Mouse (Mus musculus) kidney, embryonic 14.5 days (tissue): ENCODE measurements around the gene Zdhhc13. TPM values are rescaled to one million over a fixed set of nuclear protein-coding genes. Genes with fewer than 3 reads are reported as not detected.

ENCODE experiments used
- ATAC-seq: fragments of 200-750 bp; cut with Nextera tagmentation; 2 replicates; pipeline ENCODE4 v1.8.0; 2017; ENCODE audit warnings: moderate number of reproducible peaks, mild to moderate bottlenecking, moderate TSS enrichment, moderate library complexity; ENCODE audit not compliant: low FRiP score, low TSS enrichment
- H3K27ac ChIP-seq: fragments of 300-500 bp; sonication (generic); 2 replicates; pipeline ENCODE4 v1.5.1; 2014; ENCODE audit warnings: low read depth, mild to moderate bottlenecking, low read length, moderate library complexity, mixed read lengths
- H3K27me3 ChIP-seq: fragments of 300-500 bp; sonication (generic); 2 replicates; pipeline ENCODE4 v1.6.1; 2014; ENCODE audit warnings: mild to moderate bottlenecking, low read length; ENCODE audit not compliant: control insufficient read depth, insufficient read depth
- H3K36me3 ChIP-seq: fragments of 300-500 bp; sonication (generic); 2 replicates; pipeline ENCODE4 v1.6.1; 2014; ENCODE audit warnings: low read length, mixed read lengths; ENCODE audit not compliant: control insufficient read depth, insufficient read depth
- H3K4me1 ChIP-seq: fragments of 300-500 bp; sonication (generic); 2 replicates; pipeline ENCODE4 v1.6.1; 2014; ENCODE audit warnings: low read length, mixed read lengths; ENCODE audit not compliant: control insufficient read depth, insufficient read depth
- H3K4me2 ChIP-seq: fragments of 300-500 bp; sonication (generic); replicated peaks from 2 replicates; pipeline ENCODE4 v1.6.1; 2014; ENCODE audit warnings: low read depth, mild to moderate bottlenecking, low read length
- H3K4me3 ChIP-seq: fragments of 300-500 bp; sonication (generic); 2 replicates; pipeline ENCODE4 v1.5.1; 2014; ENCODE audit warnings: mild to moderate bottlenecking, low read length
- H3K9ac ChIP-seq: fragments of 300-500 bp; sonication (generic); 2 replicates; pipeline ENCODE4 v1.6.1; 2014; ENCODE audit warnings: low read depth, mild to moderate bottlenecking, low read length, moderate library complexity
- H3K9me3 ChIP-seq: fragments of 300-500 bp; sonication (generic); 2 replicates; pipeline ENCODE4 v1.6.1; 2016; ENCODE audit warnings: low read length; ENCODE audit not compliant: control insufficient read depth
- WGBS: fragments of 180-500 bp; shearing (Covaris S2); extraction: QIAGEN DNeasy Blood & Tissue Kit; methylation state at CpG from one replicate; pipeline ENCODE4 v1.1.7; 2014; 5-methylcytosine and 5-hydroxymethylcytosine counted together
- polyA plus RNA-seq: library from polyadenylated mRNA; unstranded; fragments of >200 nt; fragmentation: Nextera tagmentation; extraction: Ambion mirVana; gene quantifications from 2 replicates; pipeline ENCODE4 v1.2.1, GENCODE M21; 2014

Zdhhc13 gene
- polyA plus RNA-seq, 1 experiment from 2014 or later = 52.8 TPM

DNA sequence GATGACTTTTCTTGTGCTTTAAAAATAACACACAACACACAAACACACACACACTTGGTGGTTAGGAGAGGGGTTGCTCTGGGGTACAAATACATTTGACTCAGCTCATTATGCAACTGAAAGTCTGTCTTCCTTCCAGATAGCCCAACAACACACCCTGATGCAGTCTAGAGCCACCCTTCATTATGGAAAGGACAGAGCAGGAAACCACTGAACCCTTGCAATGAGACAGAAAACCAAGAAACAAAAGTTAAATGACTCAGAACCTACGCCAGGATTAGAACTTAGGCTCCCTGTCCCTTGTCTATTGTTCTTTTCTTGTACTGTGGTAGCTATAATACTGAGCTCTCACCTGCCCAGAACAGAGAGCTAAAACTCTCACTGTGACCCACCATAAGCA is 28.0 kb upstream of the Zdhhc13 start:
- Histone ChIP-seq H3K27ac (no peak overlapping the region), H3K4me3 (no peak overlapping the region), H3K9ac (no peak overlapping the region), H3K4me1 (no peaks in the 10 kb centered on the region), H3K4me2 (no peak overlapping the region), H3K36me3 (no peaks in the 10 kb centered on the region), H3K9me3 (no peaks in the 10 kb centered on the region), H3K27me3 (no peaks in the 10 kb centered on the region)
- 82% methylated on average over 1 of the region's 1 CpGs for WGBS
- ATAC-seq = no peak

DNA sequence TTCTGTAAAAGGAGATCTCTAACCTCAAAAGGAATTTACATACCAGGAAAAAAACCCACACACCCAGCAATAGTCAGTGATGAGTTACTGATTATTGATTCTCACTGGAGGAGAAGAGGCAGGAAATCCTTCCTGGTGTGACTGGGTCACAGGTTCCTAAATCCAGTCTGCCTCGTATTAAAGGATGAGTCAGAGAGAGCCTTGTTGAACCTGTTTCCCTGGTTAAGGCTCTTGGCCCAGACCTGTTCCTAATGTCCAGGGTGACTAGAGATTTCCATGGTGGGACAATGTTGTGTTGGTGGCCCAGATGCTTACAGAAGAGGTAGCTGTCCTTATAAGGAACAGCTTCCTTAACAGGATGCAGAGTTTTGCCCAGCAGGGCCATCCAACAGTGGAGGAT is 26.5 kb upstream of the Zdhhc13 start:
- H3K36me3 ChIP-seq = no peaks in the 10 kb centered on the region
- ATAC-seq = no peak
- H3K4me2 ChIP-seq = no peak overlapping the region
- H3K4me3 ChIP-seq = no peak overlapping the region
- no peaks in the 10 kb centered on the region for H3K9me3 ChIP-seq
- no peaks in the 10 kb centered on the region for H3K27me3 ChIP-seq
- 56% methylated on average over 1 of the region's 1 CpGs for WGBS
- H3K4me1 ChIP-seq = no peaks in the 10 kb centered on the region
- no peak overlapping the region for H3K27ac ChIP-seq
- H3K9ac ChIP-seq = no peak overlapping the region

DNA sequence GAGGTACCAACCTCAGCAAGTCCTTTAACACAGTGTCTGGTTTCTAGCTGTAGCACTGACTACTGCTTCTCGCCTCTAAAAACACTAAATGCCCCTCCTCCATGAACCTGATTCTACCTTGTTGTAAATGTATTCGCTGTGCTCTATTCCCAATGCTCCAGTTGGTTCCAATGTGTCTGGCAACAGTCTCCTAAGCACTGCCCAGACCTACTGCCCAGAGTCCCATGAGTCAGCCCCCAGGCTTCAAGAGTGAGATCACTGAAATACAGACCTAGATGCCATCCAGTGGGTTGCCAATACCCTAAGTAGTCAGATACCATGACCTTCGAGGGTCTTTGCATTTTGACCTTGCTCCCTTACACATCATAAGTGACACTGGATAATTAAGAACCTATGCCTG is 26.1 kb upstream of the Zdhhc13 start:
- Histone ChIP-seq H3K4me1 (no peaks in the 10 kb centered on the region), H3K27me3 (no peaks in the 10 kb centered on the region), H3K27ac (no peak overlapping the region), H3K9ac (no peak overlapping the region), H3K4me3 (no peak overlapping the region), H3K4me2 (no peak overlapping the region), H3K36me3 (no peaks in the 10 kb centered on the region), H3K9me3 (no peaks in the 10 kb centered on the region)
- WGBS = 77% methylated on average over 3 of the region's 3 CpGs
- ATAC-seq = no peak

DNA sequence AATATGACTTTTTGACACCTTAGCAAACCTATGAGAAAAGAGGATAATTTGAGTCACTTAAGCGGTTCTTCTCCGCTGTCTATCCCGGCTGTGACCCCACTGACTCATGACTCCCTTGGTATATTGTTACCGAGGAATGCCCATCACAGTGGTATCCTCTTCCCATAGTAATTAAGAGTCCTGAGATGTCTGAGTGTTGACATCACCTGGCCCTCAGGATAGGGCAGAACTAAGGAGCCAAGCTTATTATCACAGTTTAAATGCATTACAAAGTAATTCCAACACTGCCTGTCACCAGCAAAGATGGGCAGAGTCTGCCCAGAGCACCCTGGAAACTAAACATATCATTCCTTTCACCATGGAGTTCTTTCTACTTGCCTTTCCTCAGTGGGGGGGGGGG is 22.8 kb upstream of the Zdhhc13 start:
- H3K4me3 ChIP-seq = no peak overlapping the region
- H3K9ac ChIP-seq = no peak overlapping the region
- H3K9me3 ChIP-seq = no peaks in the 10 kb centered on the region
- WGBS = 41% methylated on average over 4 of the region's 4 CpGs
- no peaks in the 10 kb centered on the region for H3K27me3 ChIP-seq
- H3K36me3 ChIP-seq = no peaks in the 10 kb centered on the region
- no peak overlapping the region for H3K4me2 ChIP-seq
- no peak overlapping the region for H3K27ac ChIP-seq
- ATAC-seq = no peak
- H3K4me1 ChIP-seq = no peaks in the 10 kb centered on the region

DNA sequence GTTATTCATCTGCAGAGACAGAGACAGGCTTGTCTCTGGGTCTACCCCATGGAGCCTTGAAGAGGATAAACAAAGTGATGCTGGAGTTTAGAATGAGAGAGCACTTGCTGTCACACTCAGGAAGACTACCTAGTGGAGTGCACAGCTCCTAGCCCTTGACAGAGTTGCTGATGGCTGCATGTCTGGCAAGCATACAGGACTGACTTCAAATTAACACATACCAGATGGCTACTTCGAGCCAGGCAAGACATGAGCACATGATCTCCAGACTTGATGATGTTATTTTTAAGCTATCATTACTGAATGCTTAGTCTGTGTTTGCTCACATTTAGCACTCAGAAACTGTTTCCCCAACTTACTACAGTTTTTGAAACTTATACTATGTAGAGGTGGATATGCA is 19.1 kb upstream of the Zdhhc13 start:
- no peak overlapping the region for H3K9ac ChIP-seq
- H3K36me3 ChIP-seq = no peaks in the 10 kb centered on the region
- H3K4me2 ChIP-seq = no peak overlapping the region
- no peak overlapping the region for H3K27ac ChIP-seq
- H3K4me3 ChIP-seq = no peak overlapping the region
- no peaks in the 10 kb centered on the region for H3K9me3 ChIP-seq
- H3K4me1 ChIP-seq = no peaks in the 10 kb centered on the region
- no peaks in the 10 kb centered on the region for H3K27me3 ChIP-seq
- no peak for ATAC-seq
- WGBS = 67% methylated on average over 1 of the region's 1 CpGs

DNA sequence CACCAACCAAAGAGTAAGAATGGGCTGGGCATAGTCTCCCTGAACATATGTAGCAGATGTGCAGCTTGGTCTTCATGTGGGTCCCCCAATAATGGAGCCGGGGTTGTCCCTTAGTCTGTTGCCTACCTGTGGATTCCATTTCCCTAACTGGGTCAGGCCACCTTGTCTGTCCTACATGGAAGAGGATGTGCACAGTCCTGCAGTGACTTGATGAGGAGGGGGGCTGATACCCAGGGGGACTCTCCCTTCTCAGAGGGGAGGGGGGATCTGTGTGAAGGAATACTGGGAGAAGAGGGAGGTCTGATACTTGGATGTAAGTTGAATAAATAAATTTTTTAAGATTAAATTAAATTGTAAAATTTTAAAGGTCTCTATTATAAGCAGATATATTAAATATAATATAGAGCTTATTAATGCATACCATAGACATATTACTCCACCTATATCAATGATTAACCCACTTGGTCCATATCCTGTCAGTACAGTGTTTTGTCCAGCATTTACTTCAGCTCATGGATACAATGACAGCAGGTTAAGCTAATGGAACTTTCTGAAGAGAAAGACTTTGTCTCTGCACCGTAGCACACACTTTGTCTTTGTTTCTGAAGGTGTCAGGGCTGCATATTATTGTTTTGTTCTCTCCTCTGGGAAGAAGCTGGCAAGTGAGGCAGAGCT is 16.6 kb upstream of the Zdhhc13 start:
- Histone ChIP-seq H3K4me3 (no peak overlapping the region), H3K9me3 (no peaks in the 10 kb centered on the region), H3K27me3 (no peaks in the 10 kb centered on the region), H3K36me3 (no peaks in the 10 kb centered on the region), H3K27ac (no peak overlapping the region), H3K9ac (no peak overlapping the region), H3K4me2 (no peak overlapping the region), H3K4me1 (no peaks in the 10 kb centered on the region)
- no peak for ATAC-seq
- WGBS = 77% methylated on average over 2 of the region's 2 CpGs

DNA sequence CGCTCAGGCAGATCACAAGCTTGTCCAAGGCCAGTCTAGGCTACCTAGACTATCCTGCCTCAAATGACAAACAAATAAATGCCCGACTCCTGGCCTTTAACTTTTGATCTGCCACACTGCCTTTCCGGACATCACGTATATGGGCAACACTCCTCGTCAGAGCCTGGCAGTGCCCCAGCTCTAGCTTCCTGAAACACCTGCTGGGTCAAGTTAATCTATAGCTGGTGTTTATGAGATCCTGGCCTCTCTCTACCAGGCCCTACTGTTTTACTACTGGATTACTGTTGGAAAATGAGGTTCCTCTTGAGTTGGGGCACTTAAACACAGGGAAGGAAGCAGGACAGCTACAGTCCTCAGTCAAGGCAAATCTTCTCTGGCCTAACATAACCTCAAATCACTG is 15.5 kb upstream of the Zdhhc13 start:
- H3K9ac ChIP-seq = no peak overlapping the region
- ATAC-seq = no peak
- H3K4me2 ChIP-seq = no peak overlapping the region
- no peak overlapping the region for H3K27ac ChIP-seq
- H3K36me3 ChIP-seq = no peaks in the 10 kb centered on the region
- 82% methylated on average over 5 of the region's 5 CpGs for WGBS
- no peaks in the 10 kb centered on the region for H3K9me3 ChIP-seq
- H3K27me3 ChIP-seq = no peaks in the 10 kb centered on the region
- no peak overlapping the region for H3K4me3 ChIP-seq
- no peaks in the 10 kb centered on the region for H3K4me1 ChIP-seq

DNA sequence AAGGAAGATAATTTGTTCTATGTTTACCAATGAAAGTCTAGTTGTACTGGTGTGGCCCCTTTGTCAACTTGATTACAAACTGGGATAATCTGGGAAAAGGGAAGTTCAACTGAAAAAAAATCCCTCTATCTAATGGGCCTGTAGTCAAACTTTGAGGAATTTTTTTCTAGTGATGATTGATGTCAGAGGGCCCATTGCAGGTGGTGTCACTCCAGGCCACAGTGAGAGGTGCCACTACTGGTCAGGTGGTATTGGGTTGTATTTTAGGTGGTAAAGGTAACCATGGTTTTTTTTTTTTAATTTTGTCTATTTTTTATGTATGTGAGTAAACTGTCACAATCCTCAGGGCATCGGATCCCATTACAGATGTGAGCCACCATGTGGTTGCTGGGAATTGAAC is 14.2 kb upstream of the Zdhhc13 start:
- no peak overlapping the region for H3K4me2 ChIP-seq
- ATAC-seq = no peak
- no peaks in the 10 kb centered on the region for H3K9me3 ChIP-seq
- H3K4me3 ChIP-seq = no peak overlapping the region
- no peak overlapping the region for H3K27ac ChIP-seq
- H3K4me1 ChIP-seq = no peaks in the 10 kb centered on the region
- no peak overlapping the region for H3K9ac ChIP-seq
- 88% methylated on average over 1 of the region's 1 CpGs for WGBS
- no peaks in the 10 kb centered on the region for H3K27me3 ChIP-seq
- no peaks in the 10 kb centered on the region for H3K36me3 ChIP-seq

DNA sequence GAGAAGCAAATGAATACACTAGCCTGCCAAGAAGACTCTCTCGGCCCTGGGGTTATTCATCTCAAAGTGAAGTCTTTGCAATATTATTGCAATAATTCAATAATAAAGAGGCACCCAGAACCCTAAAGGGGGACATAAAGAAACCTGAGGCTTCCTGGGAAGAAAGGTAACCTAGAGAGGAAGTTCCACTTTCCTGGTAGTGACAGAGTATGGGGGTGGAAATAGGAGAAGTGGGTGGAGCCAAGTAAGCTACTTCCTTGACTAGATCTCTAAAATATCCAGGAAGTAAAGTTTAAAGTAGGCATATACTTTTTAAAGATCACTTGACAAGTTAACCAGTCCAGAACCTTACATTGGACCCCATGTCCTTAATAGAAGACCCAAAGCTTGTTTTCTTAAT is 13.4 kb upstream of the Zdhhc13 start:
- Histone ChIP-seq H3K9ac (no peak overlapping the region), H3K4me1 (no peaks in the 10 kb centered on the region), H3K9me3 (no peaks in the 10 kb centered on the region), H3K27ac (no peak overlapping the region), H3K4me3 (no peak overlapping the region), H3K4me2 (no peak overlapping the region), H3K36me3 (no peaks in the 10 kb centered on the region), H3K27me3 (no peaks in the 10 kb centered on the region)
- 89% methylated on average over 1 of the region's 1 CpGs for WGBS
- no peak for ATAC-seq
